Mouse (Mus musculus): ENCODE measurements around the gene Ctnnd1. TPM values are rescaled to one million over a fixed set of nuclear protein-coding genes. Genes with fewer than 3 reads are reported as not detected.
"Not testable (repeated sequence)": the region's sequence is repeated elsewhere in the genome, so short reads cannot be mapped to it uniquely, and the experiment has no call there.

Ctnnd1 gene
- polyA plus RNA-seq, 1 experiment = 14.7 TPM

DNA sequence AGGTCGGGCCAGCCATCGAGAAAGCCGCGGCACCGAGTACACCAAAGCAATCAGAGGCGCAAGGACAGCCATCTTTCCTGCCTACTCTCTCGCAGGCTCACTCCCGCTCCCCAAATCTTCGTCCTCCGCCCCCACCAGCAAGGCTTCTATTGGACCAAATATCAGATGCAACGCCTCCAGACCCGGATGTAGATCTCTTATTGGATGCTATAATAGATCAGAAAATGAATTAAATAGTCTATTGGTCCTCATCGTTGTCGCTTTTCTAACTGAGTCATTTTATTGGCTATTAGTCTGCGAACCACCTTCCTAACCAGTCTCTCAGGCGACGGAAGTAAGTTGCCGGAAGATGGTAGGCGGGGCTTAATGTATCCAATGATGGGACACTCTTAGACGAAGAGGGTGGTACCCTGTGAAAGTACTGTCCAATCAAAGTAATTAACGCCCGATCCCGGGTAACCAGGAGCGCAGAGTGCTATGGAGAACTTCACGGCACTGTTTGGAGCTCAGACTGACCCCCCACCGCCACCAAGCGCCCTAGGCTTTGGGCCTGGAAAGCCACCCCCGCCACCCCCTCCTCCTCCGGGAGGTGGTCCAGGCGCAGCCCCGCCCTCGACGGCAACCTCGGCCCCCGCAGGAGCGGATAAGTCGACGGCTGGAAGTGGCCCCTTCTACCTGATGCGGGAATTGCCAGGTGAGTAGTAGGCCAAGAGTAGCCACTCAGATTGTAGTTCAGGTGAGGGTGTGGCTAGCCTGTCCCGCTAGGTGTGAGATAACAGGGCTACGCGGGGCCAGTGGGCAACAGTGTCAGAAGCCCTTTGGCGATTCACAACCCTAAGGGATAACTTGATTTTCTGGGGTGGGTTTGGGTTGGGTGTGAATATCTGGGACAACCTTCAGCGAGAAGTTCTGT, 27.7 kb upstream of the Ctnnd1 start, which contains the start of the genes Gm28635 and Med19:
TSS of gene Gm28635 (minus strand) at position 74 of the 913 bp plus-strand sequence.
TSS of gene Med19 (plus strand) at position 435 of the 913 bp plus-strand sequence.
- TF ChIP-seq CTCF (IDR thresholded peaks at IDR 0.05; ENCODE audit: extremely low read depth, insufficient read depth, insufficient read length, insufficient replicate concordance) (no peak), POLR2A (IDR thresholded peaks at IDR 0.05; ENCODE audit: low read depth, low read length) (0 out of 2 replicates have a peak, but pooled peaks have one; percentile 29)
- peaks cover 10% of the 10 kb centered on the region for H3K36me3 ChIP-seq (ENCODE audit: control insufficient read depth, insufficient read depth, low read length)

DNA sequence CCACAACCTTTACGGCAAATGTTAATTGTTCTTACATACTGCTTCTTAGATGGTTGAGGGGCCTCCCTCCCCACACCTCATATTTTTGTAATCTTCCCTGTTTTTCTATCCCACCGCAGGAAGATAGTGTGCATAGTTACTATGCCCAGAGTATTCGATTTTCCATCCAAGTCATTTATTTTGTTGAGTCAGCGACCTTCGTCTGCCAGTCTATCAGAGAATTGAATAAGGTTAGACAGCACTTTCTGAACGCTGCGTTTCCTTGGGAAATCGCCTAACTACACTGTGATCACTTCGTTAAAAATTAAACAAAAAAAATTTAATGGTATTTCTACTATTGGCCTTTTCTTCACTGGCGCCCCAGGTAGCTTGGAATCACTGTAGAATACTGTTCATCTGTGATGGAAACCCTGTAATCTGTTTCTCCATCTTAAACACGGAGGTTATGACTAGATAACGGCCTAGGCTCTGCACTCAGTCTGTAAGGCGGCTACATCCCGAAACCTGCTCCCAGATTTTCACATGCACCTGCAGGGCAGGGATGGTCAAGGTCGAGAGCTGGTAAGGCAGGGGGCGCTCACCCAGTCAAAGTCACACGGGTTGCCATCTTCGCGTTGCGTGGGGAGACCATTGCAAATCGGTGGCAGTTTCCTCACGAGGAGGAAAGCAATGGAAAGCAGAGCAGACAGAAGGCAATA, 26.9 kb upstream of the Ctnnd1 start:
- 9% methylated on average over 22 of the region's 22 CpGs for WGBS
- no peaks in the 10 kb centered on the region; the same call in 1 of the 2 replicates for H3K4me1 ChIP-seq (ENCODE audit: control insufficient read depth, insufficient read depth, insufficient read length)
- H3K36me3 ChIP-seq (ENCODE audit: control insufficient read depth, insufficient read depth, low read length) = peaks cover 12% of the 10 kb centered on the region
- DNase-seq (ENCODE audit: low read depth in 1 of 2, low spot score in 2 of 2) = no peak
- peak overlapping the region; percentile 61 for H3K27ac ChIP-seq (ENCODE audit: insufficient read depth, low read length)
- no peaks in the 10 kb centered on the region for H3K27me3 ChIP-seq (ENCODE audit: control insufficient read depth, insufficient read depth, low read length)
- H3K4me3 ChIP-seq (ENCODE audit: extremely low read depth, insufficient read depth, insufficient read length) = peak overlapping the region; percentile 58
- TF ChIP-seq POLR2A (IDR thresholded peaks at IDR 0.05; ENCODE audit: low read depth, low read length) (no peak), CTCF (IDR thresholded peaks at IDR 0.05; ENCODE audit: extremely low read depth, insufficient read depth, insufficient read length, insufficient replicate concordance) (0 out of 2 replicates have a peak, but pooled peaks have one; percentile 0)

More for the DNA sequence above, 27.7 kb upstream of the Ctnnd1 start, which contains the start of the genes Gm28635 and Med19:
- Histone ChIP-seq H3K4me1 (ENCODE audit: control insufficient read depth, insufficient read depth, insufficient read length) (no peaks in the 10 kb centered on the region; the same call in 1 of the 2 replicates), H3K27me3 (ENCODE audit: control insufficient read depth, insufficient read depth, low read length) (no peaks in the 10 kb centered on the region), H3K4me3 (ENCODE audit: extremely low read depth, insufficient read depth, insufficient read length) (peak within 1 kb of the TSS; percentile 86), H3K27ac (ENCODE audit: insufficient read depth, low read length) (peak within 1 kb of the TSS; percentile 61)
- DNase-seq (ENCODE audit: low read depth in 1 of 2, low spot score in 2 of 2) = peak; percentile 88 to 99
- under 1% methylated on average over 43 of the region's 44 CpGs for WGBS

DNA sequence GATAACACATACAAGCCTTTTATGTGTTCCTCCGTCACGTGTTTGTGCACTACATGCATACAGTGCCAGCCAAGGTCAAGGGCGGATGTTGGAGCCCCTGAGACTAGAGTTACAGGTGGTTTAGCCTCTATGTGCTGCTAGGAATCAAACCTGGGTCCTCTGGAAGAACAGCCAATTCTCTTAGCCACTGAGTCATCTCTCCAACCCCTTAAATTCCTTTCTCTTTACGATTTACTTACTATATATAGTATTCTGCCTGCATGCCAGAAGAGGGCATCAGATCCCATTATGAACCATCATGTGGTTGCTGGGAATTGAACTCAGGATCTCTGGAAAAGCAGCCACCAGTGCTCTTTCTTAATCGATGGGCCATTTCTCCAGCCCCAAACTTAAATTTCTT, 21.0 kb upstream of the Ctnnd1 start:
- WGBS = 76% methylated on average over 4 of the region's 5 CpGs
- not testable (repeated sequence) for DNase-seq (ENCODE audit: low read depth in 1 of 2, low spot score in 2 of 2); H3K27ac ChIP-seq (ENCODE audit: insufficient read depth, low read length); H3K27me3 ChIP-seq (ENCODE audit: control insufficient read depth, insufficient read depth, low read length); H3K4me1 ChIP-seq (ENCODE audit: control insufficient read depth, insufficient read depth, insufficient read length); H3K4me3 ChIP-seq (ENCODE audit: extremely low read depth, insufficient read depth, insufficient read length)
- peaks cover 12% of the 10 kb centered on the region for H3K36me3 ChIP-seq (ENCODE audit: control insufficient read depth, insufficient read depth, low read length)

DNA sequence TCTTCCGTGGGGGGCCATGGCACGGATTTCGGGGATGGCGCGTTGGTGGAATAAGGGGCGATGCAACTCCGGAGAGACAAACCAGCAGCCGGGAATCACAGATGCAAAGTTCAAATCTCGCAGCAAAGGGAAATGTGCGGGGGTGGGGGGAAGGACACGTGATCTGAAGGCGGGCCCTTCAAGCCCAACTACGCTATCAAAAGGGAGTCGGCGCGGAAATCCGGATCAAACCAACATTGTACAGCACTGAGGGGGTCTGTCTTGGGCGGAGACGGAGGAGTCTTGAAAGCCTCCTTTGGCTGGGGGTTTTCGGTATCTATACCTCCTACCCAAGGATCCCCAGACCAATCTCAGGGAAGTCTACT, 20.0 kb upstream of the Ctnnd1 start, which contains the start of gene Selenoh:
TSS of gene Selenoh (minus strand) at position 202 of the 365 bp plus-strand sequence.
- peak; percentile 82 to 84 for DNase-seq (ENCODE audit: low read depth in 1 of 2, low spot score in 2 of 2)
- no peaks in the 10 kb centered on the region for H3K27me3 ChIP-seq (ENCODE audit: control insufficient read depth, insufficient read depth, low read length)
- TF ChIP-seq CTCF (IDR thresholded peaks at IDR 0.05; ENCODE audit: extremely low read depth, insufficient read depth, insufficient read length, insufficient replicate concordance) (no peak), POLR2A (IDR thresholded peaks at IDR 0.05; ENCODE audit: low read depth, low read length) (peak; percentile 60; the same call in 1 of the 2 replicates)
- peaks cover 12% of the 10 kb centered on the region for H3K36me3 ChIP-seq (ENCODE audit: control insufficient read depth, insufficient read depth, low read length)
- H3K27ac ChIP-seq (ENCODE audit: insufficient read depth, low read length) = peak within 1 kb of the TSS; percentile 76
- H3K4me1 ChIP-seq (ENCODE audit: control insufficient read depth, insufficient read depth, insufficient read length) = peaks cover 6% of the 10 kb centered on the region; the same call in 1 of the 2 replicates
- under 1% methylated on average over 20 of the region's 20 CpGs for WGBS
- H3K4me3 ChIP-seq (ENCODE audit: extremely low read depth, insufficient read depth, insufficient read length) = peak within 1 kb of the TSS; percentile 98

DNA sequence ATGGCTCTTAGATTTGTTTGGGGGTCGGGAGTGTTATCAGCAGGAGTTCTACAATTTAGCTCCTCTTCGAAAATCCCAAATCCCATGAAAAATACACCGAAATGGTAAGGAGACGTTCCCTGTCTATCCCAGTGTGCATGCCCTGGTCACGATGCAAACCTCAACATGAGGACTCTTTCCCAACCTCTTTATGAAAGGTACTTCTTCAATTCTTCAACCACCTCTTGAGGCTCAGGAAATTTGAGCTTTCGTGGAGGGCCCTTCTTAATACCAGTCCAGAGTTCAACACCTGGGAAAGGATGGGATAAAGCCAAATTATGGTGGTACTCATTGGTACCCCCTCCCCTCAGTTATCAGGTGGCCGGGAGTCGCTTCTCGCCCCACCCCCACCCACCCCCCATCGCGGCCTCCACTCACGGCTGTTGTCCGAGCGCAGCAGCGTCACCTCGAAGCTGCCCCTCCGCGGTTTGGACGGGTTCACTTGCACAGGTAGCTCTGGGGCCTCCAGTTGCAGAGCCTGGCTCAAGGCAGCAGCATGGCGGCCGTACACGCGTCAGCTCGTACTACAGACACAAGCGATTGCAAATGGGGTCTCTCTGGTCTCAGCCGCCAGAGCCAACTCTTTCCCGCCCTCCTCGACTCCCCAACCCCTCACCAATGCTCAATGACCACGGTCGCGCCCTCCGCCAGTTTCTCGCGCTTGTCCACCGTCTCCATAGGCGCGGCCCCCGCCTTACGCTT, 19.4 kb upstream of the Ctnnd1 start:
- peaks cover 6% of the 10 kb centered on the region; the same call in 1 of the 2 replicates for H3K4me1 ChIP-seq (ENCODE audit: control insufficient read depth, insufficient read depth, insufficient read length)
- H3K4me3 ChIP-seq (ENCODE audit: extremely low read depth, insufficient read depth, insufficient read length) = peak overlapping the region; percentile 98
- peaks cover 11% of the 10 kb centered on the region for H3K36me3 ChIP-seq (ENCODE audit: control insufficient read depth, insufficient read depth, low read length)
- no peaks in the 10 kb centered on the region for H3K27me3 ChIP-seq (ENCODE audit: control insufficient read depth, insufficient read depth, low read length)
- H3K27ac ChIP-seq (ENCODE audit: insufficient read depth, low read length) = peak overlapping the region; percentile 49
- TF ChIP-seq CTCF (IDR thresholded peaks at IDR 0.05; ENCODE audit: extremely low read depth, insufficient read depth, insufficient read length, insufficient replicate concordance) = no peak
- no peak for TF ChIP-seq POLR2A (IDR thresholded peaks at IDR 0.05; ENCODE audit: low read depth, low read length)
- 4% methylated on average over 39 of the region's 39 CpGs for WGBS
- DNase-seq (ENCODE audit: low read depth in 1 of 2, low spot score in 2 of 2) = peak in 1 of 2 experiments; percentile 17

GRCm38 (mm10) chr2:84666081-84666480, 15.5 kb upstream of the Ctnnd1 start:
- DNase-seq (ENCODE audit: low read depth in 1 of 2, low spot score in 2 of 2) = no peak
- 78% methylated on average over 12 of the region's 12 CpGs for WGBS
- peaks cover 6% of the 10 kb centered on the region; the same call in 1 of the 2 replicates for H3K4me1 ChIP-seq (ENCODE audit: control insufficient read depth, insufficient read depth, insufficient read length)
- H3K36me3 ChIP-seq (ENCODE audit: control insufficient read depth, insufficient read depth, low read length) = no peaks in the 10 kb centered on the region
- H3K27ac ChIP-seq (ENCODE audit: insufficient read depth, low read length) = no peak overlapping the region
- H3K27me3 ChIP-seq (ENCODE audit: control insufficient read depth, insufficient read depth, low read length) = no peaks in the 10 kb centered on the region
- H3K4me3 ChIP-seq (ENCODE audit: extremely low read depth, insufficient read depth, insufficient read length) = no peak overlapping the region
- TF ChIP-seq POLR2A (IDR thresholded peaks at IDR 0.05; ENCODE audit: low read depth, low read length) (no peak), CTCF (IDR thresholded peaks at IDR 0.05; ENCODE audit: extremely low read depth, insufficient read depth, insufficient read length, insufficient replicate concordance) (no peak)

Data from spleen, adult 2 months (tissue).